Mouse (Mus musculus): ENCODE measurements at regions not wholly inside any gene's neighbourhood (a gene's known extent, or its start where the extent isn't known, plus 50 kb on each side); places are given as distances from the start of the nearest gene placed in this dataset.

DNA sequence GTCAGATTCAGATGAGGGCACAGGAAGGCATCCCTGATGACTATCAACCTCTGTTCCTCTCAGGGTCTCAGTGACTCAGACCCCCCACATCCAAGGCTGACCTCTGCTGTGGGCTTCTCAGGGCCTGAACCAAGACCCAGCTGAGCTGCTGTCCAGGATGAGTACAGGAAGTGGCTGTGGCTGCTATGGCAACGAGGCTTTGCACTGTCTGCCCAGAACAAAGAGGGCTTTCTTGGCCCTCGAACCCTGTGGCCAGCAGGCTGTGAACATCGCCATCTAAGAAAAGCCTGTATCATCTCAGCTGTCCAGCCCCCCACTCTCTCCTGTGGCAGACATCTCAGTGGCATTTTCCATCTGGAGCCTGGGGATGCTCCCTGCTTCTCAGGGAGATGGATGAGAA lies 159.5 kb downstream of the 3100002H09Rik start:
- DNase-seq (ENCODE audit: low read depth in 1 of 2, low spot score in 2 of 2): no peak

DNA sequence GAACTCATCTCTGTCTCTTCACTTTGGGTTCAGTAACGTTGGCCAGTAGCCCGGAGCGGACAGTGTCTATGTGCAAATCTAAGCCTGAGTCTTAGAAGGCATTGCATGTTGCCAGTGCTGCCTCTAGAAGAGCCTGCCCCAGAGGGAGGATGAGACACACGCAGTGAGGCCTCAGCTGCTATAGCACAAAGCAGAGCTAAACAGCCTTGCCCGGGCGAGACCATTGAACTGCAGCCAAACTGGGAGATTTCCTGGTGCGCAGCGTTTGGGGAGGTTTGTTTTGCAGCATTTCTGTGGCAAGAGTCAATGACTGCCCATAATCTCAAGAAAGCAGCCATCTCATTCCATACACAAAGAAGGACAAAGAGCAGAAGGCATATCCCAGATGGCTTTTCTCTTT lies 164.0 kb downstream of the 3100002H09Rik start:
- no peak for DNase-seq (ENCODE audit: low read depth in 1 of 2, low spot score in 2 of 2)

DNA sequence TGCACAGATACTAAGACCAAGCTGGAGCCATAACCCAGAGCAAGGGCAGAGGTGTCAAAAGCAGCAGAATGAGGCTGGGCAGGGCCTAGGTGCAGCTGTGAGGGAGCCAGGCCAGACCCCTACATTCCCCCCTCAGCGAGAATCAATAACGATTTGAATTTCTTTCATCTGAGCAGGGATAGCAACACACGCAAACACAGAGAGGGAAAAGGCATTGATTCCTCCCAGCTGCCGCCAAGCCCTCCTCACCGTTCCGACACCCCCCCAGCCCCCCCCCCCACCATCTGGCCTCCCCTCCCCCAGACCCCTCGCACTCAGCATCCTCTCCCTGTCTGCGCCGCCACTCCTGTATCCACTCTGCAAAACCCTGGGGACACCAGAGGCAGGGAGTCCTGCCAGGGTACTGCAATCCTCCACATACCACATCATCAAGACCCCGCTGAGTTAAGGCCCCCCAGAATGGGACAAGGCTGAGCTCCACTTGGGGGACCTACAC lies 166.9 kb downstream of the 3100002H09Rik start:
- no peak for DNase-seq (ENCODE audit: low read depth in 1 of 2, low spot score in 2 of 2)

DNA sequence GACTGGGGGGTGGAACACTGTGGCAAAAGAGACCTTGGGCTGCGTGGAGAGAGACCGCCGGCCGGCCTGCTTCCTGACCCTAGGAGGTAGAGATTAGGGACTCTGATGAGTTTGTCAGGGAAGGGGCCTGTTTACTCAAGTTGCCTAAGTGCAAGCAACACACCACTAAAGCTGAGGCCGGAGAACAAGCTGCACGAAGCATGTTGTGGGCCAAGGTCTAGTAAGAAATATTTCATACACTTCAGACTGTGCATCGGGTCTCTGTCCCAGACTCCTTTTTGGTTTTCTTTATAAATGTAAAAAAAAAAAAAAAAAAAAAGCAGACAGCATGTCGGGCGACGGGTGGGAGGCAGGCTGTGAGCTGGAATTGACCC lies 167.5 kb downstream of the 3100002H09Rik start:
- DNase-seq (ENCODE audit: low read depth in 1 of 2, low spot score in 2 of 2): no peak

DNA sequence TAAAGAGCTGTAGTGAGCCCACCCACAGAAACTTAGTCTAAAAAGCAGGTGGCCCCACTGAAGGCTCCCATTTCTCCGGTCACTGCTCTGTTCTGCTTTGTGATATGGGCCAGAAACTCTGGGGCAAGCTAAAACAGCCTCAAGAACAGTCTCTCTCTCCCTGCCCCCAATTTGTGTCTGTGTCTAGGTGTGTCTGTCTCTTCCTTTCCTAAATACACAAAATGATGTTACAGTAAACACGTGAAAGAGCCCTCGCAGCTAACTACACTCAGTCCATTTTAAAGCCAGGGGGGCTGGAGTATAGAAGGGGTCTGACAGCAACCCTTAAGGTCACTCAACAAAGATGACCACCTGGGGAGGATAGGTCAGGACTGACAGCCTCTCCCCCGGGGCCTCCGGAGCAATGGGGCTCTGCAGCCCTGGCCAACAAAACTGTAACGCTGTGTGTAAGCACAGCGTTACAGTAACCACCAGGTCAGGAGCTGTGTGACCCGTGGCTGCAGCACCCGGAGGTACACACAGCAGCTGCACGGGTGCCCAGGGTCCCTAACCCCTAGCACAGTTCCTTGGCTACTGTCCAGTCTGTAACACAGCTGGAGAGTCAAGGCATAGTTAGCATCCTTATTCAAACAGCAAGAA lies 168.0 kb downstream of the 3100002H09Rik start:
- DNase-seq (ENCODE audit: low read depth in 1 of 2, low spot score in 2 of 2): no peak

DNA sequence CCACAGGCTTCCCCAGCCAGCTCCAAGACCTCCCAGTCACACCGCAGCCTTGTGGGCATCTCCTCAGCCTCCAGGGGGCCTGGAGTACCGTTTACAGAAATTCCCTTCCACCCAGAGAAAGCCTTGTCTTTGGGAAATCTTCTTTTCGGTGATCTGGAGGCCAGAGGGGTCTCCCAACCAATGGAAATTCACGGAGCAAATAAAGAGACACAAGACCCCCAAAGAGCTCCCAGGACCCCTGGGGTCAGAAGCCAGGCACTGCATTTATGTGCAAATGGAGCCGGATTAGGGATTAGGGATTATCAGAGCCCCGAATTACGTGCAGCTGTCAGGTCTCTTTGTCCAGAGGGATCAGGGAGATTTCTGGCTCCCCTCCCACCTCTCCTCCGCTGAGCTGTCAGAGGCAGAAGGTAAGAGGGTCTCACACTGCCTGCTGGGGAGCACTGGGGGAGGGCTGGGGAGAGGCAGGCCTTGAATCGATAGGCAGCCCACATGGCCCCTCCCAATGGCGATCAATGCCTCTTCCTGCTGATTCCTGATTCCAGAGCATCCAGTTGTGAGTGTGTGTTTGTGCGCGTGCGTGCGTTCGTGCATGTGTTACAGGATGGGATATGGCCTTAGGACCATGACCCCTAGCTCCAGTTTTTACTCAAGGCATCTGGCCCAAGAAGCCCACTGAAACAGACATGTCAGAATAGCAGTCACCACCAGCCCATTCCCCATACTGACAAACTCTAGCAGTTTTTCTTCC lies 168.7 kb downstream of the 3100002H09Rik start:
- DNase-seq (ENCODE audit: low read depth in 1 of 2, low spot score in 2 of 2): no peak

DNA sequence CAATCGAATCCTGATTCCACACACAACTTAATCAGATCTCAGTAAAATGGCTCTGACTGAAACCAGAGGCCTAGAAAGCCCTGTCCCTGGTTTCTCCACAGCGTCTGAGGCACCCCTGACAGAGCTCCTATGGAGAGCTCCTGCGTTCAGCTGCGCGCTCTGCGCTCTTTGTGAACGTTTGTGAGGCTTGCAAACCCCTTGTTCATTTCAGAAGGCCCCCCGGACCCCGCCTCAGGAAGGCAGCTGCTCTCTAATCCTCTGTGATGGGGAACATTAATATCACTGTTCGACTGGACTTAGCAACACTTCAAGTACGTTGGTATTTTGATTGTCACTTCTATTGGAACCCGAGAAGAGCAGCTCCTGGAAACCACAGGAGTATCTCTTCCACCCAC lies 175.6 kb downstream of the 3100002H09Rik start:
- no peak for DNase-seq (ENCODE audit: low read depth in 1 of 2, low spot score in 2 of 2)

DNA sequence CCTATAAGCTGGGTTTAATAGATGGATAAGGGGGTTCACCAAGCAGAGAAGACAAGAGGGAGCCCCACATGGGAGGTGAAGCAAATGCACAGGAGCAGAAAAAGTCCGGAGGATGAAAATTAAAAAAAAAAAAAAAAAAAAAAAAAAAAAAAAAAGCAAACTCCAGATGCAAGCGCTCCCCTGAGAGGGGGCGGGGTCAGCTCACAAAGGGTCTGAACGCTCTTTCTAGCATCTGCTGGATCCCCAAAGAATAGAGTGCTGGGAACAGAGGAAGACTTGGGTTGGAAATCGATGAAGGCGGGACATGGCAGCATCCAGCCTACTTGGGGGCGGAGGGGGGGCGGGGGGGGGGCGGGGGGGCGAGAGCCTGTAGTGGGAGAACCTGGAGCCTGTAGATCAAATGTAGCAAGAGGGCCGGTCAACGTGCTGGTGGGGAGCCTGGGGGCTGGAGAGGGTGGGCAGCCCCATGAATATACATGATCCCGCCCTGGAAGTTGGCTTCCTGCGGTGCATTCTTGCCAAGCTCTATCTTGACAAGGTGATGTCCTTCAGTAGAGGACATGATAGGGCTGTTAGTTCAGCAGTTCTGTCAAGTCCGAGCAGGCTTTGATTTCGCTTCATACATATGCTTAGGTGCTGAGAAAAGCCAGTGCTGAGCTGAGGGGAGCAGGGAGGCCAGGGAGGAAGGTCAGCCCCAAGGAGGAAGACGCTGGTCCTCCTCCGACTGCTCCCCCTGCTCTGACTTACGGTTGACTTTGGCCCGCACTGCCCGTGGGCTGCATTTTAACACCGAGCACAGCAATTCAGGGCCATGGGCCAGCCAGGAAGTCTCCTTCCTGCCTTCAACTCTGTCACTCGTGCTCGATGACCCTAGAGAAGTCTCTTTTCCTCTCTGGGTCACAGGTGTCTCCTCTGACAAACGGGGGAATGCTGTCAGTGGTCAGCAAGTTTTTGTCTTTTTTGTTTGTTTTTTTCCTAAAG lies 176.3 kb downstream of the 3100002H09Rik start:
- DNase-seq (ENCODE audit: low read depth in 1 of 2, low spot score in 2 of 2): no peak

DNA sequence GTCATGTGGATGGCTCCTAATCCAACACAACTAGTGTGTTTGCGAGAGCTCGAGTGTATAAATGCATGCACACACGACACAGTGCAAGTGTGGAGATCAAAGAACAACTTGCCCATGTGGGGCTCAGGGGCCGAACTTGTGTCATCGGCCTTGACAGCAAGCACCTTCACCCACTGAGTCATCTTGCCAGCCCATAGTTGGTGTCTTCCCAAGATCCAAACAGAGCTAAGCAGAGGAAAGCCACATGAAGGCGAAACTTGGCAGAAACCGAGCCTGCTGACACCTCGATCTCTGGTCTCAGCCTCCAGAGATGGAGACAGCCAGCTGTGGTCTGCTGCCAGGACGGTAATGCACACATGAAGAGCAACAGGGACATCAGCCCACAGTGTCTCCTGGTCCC lies 177.1 kb downstream of the 3100002H09Rik start:
- no peak for DNase-seq (ENCODE audit: low read depth in 1 of 2, low spot score in 2 of 2)

DNA sequence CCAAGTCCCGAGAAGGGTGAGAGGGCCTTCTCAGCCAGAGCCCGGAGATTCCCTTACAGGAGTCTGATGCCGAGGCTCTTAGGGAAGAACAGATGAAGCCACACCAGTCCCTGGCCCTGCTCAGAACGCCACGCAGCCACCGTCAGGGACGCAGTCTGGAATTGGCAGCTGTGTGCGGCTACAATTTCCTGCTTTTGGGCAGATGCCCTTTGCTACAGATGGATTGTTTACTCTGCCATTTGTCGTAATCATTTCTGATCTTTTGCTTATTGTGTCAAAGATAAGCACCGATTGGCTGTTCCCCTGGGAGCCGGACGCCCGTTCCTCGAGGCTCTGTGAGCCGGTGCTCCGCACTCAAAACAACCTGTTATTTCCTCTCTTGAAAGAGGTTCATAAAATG lies 179.4 kb downstream of the 3100002H09Rik start:
- DNase-seq (ENCODE audit: low read depth in 1 of 2, low spot score in 2 of 2): no peak

DNA sequence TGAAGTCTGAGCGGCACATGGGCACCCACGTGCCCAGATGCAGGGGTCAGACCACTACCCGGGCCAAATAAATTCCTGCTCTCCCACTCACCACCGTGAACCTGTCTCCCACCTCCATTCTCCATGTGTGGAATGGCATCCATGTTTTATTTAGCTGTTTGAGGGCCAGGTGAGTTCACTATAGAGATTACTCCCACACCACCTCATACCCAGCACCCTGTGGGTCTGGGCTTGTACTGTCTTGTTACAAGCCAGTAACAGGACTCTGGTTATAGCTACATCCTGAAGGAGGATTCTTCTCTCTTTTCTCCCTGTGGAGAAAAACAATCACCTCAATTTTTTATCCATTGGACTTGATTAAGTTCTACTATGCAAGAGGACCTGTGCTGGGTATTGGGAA lies 181.8 kb downstream of the 3100002H09Rik start:
- DNase-seq (ENCODE audit: low read depth in 1 of 2, low spot score in 2 of 2): no peak

DNA sequence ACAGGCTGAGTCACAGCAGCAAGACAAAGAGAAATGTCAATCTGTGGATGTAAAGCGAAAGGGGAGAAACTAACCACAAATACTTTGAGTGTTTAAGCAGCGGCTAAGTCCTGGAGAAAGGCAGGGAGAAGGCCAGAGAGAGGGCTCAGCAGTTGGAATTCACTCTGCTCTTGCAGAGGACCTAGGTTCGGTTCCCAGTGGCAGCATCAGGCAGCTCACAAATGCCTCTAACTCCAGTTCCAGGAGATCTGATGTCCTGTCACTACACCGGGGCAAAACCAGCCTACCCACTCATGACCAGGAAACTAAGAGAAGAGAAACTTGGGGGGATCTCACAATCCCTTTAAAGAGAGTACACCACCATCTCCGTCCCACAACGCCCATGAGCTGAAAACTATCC lies 188.2 kb downstream of the 3100002H09Rik start:
- no peak for DNase-seq (ENCODE audit: low read depth in 1 of 2, low spot score in 2 of 2)

DNA sequence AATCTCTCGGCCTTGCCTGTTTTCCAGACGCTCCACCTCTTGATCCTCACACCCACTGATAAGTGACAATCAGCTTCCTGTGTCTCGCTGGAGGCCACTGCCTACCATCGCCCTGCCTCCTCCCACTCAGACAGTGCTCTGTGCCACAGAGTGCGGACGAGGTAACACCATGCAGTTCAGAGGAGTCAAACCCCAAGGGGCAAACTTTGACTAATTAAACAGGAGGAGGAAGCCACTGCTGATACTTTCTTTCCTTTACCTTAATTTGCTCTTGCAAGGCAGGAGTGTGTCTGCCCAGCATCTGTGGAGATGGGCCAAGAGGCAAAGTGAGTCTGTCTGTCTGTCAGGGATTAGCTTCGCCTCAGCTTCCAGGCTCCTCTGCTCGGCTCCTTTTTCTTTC lies 192.2 kb downstream of the 3100002H09Rik start:
- no peak for DNase-seq (ENCODE audit: low read depth in 1 of 2, low spot score in 2 of 2)

DNA sequence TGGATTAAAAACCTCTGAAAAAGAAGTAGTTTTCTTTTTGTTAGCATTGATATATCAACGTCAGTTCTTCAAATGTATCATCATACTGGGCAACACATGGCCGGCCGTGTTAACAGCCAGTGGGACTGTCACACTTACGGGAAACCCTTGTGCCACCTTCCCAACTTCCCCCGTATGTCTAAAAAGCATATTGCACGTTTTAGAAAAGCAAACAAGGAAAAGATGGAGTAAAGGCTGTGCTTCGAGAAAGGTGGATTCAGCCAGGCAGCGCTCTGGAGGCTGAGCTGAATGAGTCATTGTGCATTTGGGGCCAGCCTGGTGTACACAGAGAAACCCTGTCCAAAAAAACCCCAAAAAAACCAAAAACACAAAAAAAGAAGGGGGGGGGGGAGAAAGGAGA lies 193.4 kb downstream of the 3100002H09Rik start:
- no peak for DNase-seq (ENCODE audit: low read depth in 1 of 2, low spot score in 2 of 2)

DNA sequence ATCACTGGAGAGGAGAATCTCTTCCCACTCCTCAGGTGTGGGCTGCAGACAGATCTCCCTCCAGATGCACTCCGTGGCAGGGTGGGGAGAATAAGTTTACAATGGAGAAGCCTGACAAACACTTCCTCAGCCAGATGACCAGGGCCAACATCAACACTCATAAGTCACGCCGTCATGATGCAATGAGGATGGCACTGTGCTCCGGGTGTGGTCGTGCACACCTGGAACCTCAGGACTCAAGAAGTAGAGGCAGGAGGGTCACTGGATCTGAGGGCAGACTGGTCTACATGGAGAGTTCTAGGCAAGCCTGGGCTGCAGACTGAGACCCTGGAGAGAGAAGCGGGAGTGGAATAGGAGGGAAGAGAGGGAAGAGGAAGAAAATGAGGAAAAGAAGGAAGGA lies 194.3 kb downstream of the 3100002H09Rik start:
- DNase-seq (ENCODE audit: low read depth in 1 of 2, low spot score in 2 of 2): no peak

DNA sequence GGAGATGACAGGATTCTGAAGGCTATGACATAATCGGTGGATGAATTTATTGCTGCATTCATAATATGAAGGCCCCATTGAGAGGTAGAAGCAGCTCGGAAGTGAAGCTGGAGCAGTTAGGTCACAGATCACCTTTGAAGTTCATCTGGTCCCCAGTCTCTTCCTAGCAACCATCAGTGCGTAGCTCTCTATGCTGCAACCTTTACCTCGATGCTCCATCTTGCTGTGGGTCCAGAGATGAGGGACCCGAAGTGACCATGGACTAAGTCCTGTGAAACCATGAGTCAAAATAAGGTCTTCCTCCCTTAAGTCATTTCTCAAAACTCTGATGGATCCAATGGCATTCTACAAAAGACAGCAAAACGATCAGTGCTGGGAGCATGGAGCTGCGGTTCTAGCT lies 196.2 kb downstream of the 3100002H09Rik start:
- DNase-seq (ENCODE audit: low read depth in 1 of 2, low spot score in 2 of 2): no peak

DNA sequence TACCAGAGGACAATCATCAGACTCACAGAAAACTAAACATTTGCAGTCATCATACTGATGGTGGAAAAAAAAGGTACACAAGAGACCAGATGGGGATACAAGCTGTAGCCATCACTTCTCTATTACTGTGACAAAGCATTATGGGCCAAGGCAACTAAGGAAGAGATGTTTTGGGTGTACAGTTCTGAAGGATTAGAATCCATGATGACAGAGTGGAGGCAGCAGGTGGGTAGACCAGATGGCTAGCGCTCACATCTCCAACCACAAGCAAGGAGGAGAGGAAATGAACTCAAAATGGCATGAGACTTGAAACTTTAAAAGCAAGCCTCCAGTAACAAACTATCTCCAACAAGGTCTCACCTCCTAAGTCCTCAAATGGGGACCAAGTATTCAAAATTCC lies 201.3 kb downstream of the 3100002H09Rik start:
- no peak for DNase-seq (ENCODE audit: low read depth in 1 of 2, low spot score in 2 of 2)

DNA sequence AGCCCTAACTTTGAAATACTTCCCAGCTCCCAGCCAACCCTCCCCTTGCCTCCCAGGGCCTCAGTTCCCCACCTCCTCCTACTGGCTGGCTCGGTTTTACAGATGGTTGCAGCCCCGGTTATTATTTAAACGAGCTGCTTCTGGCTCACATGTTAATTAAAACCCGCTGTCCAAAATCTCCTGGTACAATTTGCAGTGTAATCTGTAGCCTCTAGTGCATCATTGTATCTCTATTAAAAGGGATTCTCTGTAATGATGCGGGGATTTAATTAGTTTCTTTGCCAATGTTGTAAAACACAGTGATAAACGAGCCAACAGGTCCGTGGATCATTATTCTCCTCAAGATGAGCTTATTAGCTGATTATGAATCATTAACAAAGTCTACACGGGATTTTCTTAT lies 208.5 kb downstream of the 3100002H09Rik start:
- no peak for DNase-seq (ENCODE audit: low read depth in 1 of 2, low spot score in 2 of 2)

DNA sequence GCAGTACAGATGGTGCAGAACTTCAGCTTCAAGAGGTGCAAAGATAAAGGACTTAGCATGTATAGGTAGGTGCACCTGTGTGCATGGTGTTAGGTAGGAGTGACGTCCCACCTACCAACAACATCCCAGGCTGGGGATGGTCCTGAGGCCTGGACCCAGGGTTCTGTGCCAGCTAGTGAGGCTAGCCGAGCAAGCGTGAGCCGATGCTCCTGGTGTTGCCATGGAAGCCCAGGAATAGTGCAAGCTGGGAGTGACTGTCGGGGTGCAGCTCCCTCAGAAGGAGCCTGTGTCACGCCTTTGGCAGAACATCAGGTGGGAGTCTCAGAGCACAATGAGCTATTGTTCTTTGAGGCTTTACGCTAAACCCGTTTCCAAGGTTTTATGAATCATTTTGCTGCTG lies 209.9 kb downstream of the 3100002H09Rik start:
- no peak for DNase-seq (ENCODE audit: low read depth in 1 of 2, low spot score in 2 of 2)

DNA sequence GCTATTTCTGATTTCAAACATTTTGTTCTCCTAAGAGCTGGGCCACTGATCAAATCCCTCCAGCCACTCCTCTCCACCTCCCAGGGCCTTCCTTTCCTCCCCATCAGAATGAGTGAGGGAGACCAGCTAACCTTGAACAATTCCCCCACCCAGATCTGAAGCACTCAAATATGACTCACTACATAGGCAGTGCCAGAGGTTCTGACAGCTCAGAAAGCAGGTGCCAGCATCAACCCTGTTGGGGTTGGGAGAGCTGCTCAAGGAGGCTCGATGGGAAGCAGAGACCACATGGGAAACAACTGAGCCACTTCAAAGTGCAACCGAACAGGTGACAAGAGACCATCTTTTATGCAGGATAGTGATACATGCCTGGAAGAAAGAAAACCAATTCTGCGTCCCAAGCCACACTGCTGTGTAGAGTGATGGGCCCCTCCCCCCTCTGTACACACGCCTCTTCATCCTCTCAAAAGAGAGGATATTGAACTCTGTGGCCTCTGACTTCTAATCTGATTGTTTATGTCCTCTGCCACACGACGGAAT lies 210.4 kb downstream of the 3100002H09Rik start:
- no peak for DNase-seq (ENCODE audit: low read depth in 1 of 2, low spot score in 2 of 2)

DNA sequence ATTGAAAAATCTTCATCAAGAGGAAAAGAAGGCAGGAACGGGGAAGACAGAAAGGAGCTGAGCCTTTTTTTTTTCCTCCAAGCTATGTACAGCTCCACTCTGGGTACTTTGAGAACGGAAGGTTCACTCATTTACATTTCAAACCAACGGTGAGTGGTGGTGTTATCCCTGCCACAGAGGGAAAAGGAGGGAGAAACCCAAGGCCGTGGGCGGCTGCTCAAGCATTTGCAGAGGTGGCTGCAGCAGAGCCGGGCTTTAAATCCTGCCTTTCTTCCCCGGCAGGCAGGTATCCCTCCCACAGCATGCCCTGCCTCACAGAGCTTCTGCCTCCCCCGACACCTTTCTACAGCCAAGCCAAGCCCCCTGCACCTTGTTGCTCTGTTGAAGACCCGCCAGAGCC lies 212.2 kb downstream of the 3100002H09Rik start:
- no peak for DNase-seq (ENCODE audit: low read depth in 1 of 2, low spot score in 2 of 2)

Data from monocyte, adult 2 months (primary cell).